In genomic region chr15:12397032-12397431, GRCm38 (mm10) we compare ENCODE assay signal across 25 mouse cellular contexts.
"Had no signal": no experiment of that assay in that cellular context is flagged by ENCODE, and none has a peak within 500 bp of the region (broad histone marks: within the 10 kb centered on the region; RNA-seq: fewer than 3 reads in every experiment).

No protein-coding gene starts in this region.

- H3K9ac ChIP-seq: heart, embryonic 13.5 days; heart, embryonic 15.5 days; hindbrain, embryonic 13.5 days; hindbrain, embryonic 15.5 days; kidney, embryonic 15.5 days; limb, embryonic 12.5 days; liver, embryonic 13.5 days had no signal

- H3K4me3 ChIP-seq: heart, embryonic 10.5 days; heart, embryonic 13.5 days; heart, embryonic 15.5 days; hindbrain, embryonic 13.5 days; hindbrain, embryonic 15.5 days; kidney, embryonic 15.5 days; left cerebral cortex, adult 2 months; limb, embryonic 10.5 days; limb, embryonic 12.5 days; liver, embryonic 13.5 days had no signal

- H3K27ac ChIP-seq: heart, embryonic 10.5 days; heart, embryonic 13.5 days; heart, embryonic 15.5 days; hindbrain, embryonic 13.5 days; hindbrain, embryonic 15.5 days; hindbrain, postnatal 0 days; kidney, embryonic 15.5 days; kidney, postnatal 0 days; left cerebral cortex, adult 2 months; limb, embryonic 10.5 days; limb, embryonic 12.5 days; liver, embryonic 13.5 days had no signal

- H3K36me3 ChIP-seq: liver, embryonic 13.5 days had no signal

- ATAC-seq: hindbrain, postnatal 0 days had no signal

- H3K9me3 ChIP-seq: heart, embryonic 10.5 days; heart, embryonic 13.5 days; heart, embryonic 15.5 days; hindbrain, embryonic 13.5 days; hindbrain, embryonic 15.5 days; kidney, embryonic 15.5 days; limb, embryonic 10.5 days; limb, embryonic 12.5 days; liver, embryonic 13.5 days had no signal

- DNase-seq: gastrocnemius, postnatal 14 days; gastrocnemius, postnatal 36 days; heart, adult 18-20 months; heart, postnatal 14 days; heart, postnatal 36 days; kidney, adult 11 months; kidney, adult 2 months; kidney, adult 9 months; kidney, postnatal 14 days; kidney, postnatal 36 days; layer of hippocampus, adult 9-11 months; liver; liver, embryonic 13.5 days had no signal

- H3K4me2 ChIP-seq: heart, embryonic 13.5 days; heart, embryonic 15.5 days; hindbrain, embryonic 13.5 days; hindbrain, embryonic 15.5 days; kidney, embryonic 15.5 days; limb, embryonic 12.5 days; liver, embryonic 11.5 days; liver, embryonic 13.5 days had no signal

- H3K27me3 ChIP-seq: heart, embryonic 13.5 days; heart, embryonic 15.5 days; hindbrain, embryonic 13.5 days; hindbrain, embryonic 15.5 days; kidney, embryonic 15.5 days; limb, embryonic 12.5 days; liver, embryonic 13.5 days had no signal

- H3K4me1 ChIP-seq: heart, embryonic 10.5 days; heart, embryonic 13.5 days; heart, embryonic 15.5 days; hindbrain, embryonic 13.5 days; hindbrain, embryonic 15.5 days; kidney, embryonic 15.5 days; limb, embryonic 10.5 days; liver, embryonic 13.5 days had no signal
